Mouse (Mus musculus): Measurements from ENCODE around the gene Pabpn1.
"Not testable (repeated sequence)": the region's sequence is repeated elsewhere in the genome, so short reads cannot be mapped to it uniquely, and the experiment has no call there.

Gene Pabpn1

DNA sequence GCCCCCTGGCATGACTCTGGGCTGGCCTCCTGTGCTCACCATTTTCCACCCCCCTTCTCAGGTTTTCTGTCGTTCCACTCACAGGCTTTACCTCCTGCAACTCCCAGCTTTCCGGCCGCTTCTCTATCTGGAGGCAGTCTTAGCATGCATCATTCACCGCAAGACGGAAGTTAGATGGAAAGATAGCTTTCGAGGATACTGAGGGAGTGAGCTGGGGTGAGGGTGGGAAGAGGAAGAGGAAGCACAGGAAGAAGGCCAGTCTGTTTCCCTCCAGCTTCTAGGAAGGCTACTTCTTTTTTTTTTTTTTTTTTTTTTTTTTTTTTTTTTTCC, 44.5 kb downstream of the Pabpn1 start:
- DNase-seq (ENCODE audit: low spot score), result no peak

- no peak for DNase-seq (ENCODE audit: low spot score)
These were observed 45.3 kb downstream of the Pabpn1 start for GRCm38 (mm10) chr14:54937361-54938182.

DNA sequence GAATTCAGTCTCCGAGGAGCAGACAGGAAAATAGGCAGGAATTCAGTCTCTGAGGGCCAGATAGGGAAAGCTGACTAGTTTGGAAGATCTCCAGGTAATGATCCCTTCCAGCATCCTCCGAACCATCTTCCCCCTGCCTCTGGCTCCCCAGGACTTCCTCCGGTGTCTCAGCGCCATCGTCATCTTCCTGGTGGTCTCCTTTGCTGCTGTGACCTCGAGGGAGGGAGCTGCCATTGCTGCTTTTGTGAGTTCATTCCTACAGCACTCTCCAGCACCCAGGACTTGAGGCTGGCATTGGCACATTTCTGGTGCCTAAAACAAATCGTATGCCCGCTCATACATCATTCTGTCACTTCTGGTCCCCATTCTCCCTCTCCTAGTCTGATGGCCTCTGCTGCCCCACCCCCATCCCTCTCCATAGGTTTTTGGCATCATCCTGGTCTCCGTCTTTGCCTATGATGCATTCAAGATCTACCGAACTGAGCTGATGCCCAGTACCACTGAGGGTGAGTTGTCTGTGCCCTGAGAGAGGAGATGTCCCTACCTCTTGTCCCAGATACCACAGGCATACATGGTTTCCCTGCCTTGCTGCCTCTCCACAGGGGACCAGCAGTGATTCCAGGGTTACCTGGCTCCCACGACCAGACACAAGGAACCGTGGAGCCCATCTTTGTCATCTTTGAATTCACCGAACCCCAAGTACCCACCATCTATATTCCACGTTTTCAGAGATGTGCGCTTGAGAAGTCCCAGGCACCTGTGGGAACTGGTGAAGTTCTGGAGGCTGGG, 46.3 kb downstream of the Pabpn1 start:
- no peak for DNase-seq (ENCODE audit: low spot score)

DNA sequence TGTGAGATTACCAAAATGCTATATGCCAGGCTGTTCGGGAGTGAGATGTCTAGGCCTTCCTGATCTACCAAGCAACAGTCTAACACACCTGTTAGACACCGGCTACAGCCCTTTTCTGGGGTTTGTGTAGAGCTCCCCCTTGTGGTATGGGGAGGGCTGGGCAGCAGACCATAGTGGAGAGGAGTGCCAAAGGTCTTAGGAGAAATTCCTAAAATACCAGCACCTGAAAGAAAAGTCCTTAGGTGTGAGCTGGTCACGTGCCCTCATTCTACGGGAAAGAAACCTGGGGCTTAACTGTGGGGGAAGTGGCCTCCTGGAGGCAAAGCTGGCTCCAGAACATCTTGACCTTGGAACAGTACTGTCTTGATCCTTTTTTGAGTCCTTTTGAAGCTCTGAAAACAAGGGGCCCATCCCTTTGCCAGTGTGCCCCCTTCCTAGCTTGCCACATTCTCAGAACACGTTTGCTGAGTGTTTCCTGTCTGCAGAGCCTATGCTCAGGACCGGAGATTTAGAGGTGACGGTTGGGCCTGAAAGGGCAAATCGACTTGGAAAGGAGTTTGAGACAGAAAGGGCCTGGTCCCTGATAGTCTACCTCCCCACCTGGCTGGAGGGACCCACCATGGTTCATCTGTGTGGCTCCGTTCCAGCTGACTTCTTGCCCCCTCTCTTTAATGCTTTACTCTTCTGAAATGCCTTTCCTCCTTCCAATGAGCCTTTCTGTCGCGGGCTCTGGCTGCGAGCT, 47.3 kb downstream of the Pabpn1 start:
- DNase-seq (ENCODE audit: low spot score), result peak; percentile 83

DNA sequence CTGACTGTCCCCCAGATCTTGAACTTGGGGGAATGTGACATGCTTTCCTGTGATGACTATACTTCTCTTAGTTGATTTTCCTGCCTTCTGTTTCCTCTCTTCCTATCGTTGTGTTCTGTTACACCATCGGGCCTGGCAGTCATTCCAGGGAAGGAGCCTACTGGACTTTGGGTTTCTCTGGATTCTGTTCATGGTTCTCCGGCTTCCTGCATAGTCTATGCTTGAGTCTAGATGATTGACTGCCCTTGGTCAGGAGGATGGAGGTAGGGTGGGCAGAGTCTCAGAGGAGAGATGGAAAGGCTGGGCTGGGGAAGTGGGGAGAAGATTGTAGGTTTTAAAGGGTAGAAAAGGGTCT, 47.9 kb downstream of the Pabpn1 start:
- no peak for DNase-seq (ENCODE audit: low spot score)

DNA sequence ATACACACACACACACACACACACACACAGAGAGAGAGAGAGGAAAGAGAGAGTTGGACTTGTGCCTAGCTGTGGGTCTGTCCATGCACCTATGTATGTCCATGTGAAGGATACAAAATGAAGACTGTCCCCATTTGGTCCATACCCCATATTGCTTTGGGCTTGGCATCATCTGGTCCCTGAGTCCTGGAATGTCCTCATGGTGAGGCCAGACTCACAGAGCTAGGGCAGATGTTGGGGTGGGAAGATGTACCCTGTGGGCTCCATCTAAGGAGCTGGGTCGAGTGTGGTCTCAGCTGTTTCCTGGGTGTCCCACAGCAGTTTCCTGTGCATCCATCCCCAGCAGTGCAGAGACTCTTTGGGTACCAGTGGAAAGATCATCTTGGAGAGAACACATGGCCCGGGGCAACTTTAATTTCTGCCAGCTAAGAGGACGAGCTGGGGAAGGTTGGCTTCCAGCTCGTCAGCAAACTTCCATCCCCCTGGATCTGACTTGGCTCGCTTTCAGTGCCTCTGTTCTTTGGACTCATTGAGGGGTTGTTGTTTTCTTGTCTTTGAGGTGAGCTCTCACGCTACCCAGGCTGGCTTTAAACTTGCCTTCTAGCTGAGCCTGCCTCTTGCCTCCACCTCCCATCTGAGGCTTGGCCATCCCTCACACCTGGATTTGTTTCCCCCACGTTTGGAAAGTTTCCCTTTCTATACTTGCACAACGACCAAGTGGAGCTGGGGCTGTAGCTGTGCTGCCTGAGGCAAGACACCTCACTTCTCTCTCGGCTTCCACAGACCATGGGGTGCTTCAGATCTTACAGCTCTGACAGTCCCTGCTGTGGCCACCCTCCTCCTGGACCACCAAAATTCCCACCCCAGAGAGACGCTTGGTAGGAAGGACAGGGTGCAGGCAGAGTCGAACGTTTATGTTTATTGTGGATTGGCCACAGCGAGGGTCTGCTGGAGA, 49.0 kb downstream of the Pabpn1 start:
- no peak for DNase-seq (ENCODE audit: low spot score)

DNA sequence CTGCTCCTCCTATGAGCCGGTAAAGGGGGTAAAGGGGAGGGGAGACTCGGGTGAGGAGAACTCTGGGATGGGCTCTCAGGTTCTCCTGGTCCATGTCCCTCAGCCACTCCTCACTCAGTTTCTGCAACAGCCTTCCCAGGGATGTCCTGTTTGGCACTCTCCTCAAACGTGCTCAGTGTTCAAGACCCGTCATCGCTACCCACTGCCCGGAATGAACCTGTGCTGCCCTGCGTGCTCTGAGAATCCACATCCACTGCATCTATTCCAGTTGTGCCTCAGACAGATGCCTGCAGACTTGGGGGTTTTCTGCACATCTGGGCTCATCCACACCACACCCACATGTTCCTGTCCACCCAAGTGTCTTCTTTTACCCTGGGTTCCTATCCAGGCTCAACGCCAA, 50.2 kb downstream of the Pabpn1 start:
- DNase-seq (ENCODE audit: low spot score), result no peak

GRCm38 (mm10) chr14:54943971-54944370, 51.7 kb downstream of the Pabpn1 start:
- no peak for DNase-seq (ENCODE audit: low spot score)

DNA sequence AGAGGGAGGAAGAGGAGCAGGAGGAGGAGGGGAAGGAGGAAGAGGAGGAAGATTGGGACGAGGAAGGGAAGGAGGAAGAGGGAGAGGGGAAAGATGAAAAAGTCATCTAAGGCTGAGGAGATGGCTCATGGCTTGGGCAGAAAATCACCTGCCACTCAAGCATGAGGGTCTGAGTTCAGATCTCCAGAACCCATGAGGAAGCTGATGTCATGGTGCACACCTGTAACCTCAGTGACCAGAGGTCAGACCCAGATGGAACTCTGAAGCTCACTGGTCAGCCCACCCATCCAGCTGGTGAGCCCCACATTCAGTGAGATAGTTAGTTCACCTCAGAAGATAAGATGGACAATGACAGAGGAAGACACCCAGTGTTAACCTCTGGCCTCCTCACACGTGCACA, 52.6 kb downstream of the Pabpn1 start:
- DNase-seq (ENCODE audit: low spot score), result no peak

GRCm38 (mm10) chr14:54945975-54946704, 53.8 kb downstream of the Pabpn1 start:
- no peak for DNase-seq (ENCODE audit: low spot score)

GRCm38 (mm10) chr14:54947008-54947407, 54.7 kb downstream of the Pabpn1 start:
- not testable (repeated sequence) for DNase-seq (ENCODE audit: low spot score)

Data from lung, postnatal 25 days (tissue).